Mouse (Mus musculus) gastrocnemius, adult 2 months (tissue): ENCODE measurements around the gene Cyp51. TPM values are rescaled to one million over a fixed set of nuclear protein-coding genes. Genes with fewer than 3 reads are reported as not detected.
A peak's percentile ranks its signal among the peaks of the same experiment; 100 is the strongest.

Experiments
- DNase-seq: peaks from one replicate; pipeline ENCODE4 v3.0.0; 2022
- H3K27ac ChIP-seq: fragments of 200-600 bp; 2 replicates; pipeline ENCODE4 v1.8.1; 2022; ENCODE audit warnings: mild to moderate bottlenecking
- H3K4me3 ChIP-seq: fragments of 200-600 bp; 2 replicates; pipeline ENCODE4 v1.8.1; 2022; ENCODE audit warnings: mild to moderate bottlenecking, moderate library complexity
- CTCF ChIP-seq: fragments of 200-600 bp; IDR thresholded peaks from 2 replicates; pipeline ENCODE4 v1.8.1; 2022; ENCODE audit warnings: antibody characterized with exemption, mild to moderate bottlenecking, moderate library complexity
- intact Hi-C: fragments of 180-260 bp; cut with DNase I; formaldehyde crosslinking; loops from one replicate; pipeline ENCODE4 v1.15.1; 2025
- total RNA-seq, 2 experiments: library from RNA; stranded (reverse); gene quantifications; 2 replicates each; pipeline ENCODE4 v1.2.3; 2021

Cyp51 gene
- total RNA-seq, 2 experiments from 2014 or later, result 1.8 to 3.9 TPM

DNA sequence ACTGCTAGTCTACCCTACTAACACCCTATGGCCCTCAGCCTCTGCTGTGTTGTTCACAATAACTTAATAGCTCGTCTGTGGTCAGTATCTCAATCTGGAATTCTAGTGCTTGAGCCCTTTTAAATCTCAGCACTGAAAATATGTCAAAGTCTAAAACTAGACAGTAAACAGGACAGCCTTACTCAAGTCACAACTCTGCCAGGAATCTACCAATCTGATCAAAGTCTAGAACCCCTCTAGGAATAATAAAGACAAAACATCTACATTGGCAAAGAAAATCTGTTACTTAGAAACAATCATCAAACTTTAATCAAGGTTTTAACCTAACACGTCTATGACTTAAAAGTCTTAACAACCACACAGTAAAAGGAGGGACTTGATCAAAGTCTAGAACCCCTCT is 23.7 kb downstream of the Cyp51 start:
- H3K4me3 ChIP-seq, result no peak overlapping the region
- no peak for TF ChIP-seq CTCF
- H3K27ac ChIP-seq, result peak overlapping the region; percentile 44; the same call in 1 of the 2 replicates
- intact Hi-C loops, result no loop called here
- DNase-seq, result no peak

DNA sequence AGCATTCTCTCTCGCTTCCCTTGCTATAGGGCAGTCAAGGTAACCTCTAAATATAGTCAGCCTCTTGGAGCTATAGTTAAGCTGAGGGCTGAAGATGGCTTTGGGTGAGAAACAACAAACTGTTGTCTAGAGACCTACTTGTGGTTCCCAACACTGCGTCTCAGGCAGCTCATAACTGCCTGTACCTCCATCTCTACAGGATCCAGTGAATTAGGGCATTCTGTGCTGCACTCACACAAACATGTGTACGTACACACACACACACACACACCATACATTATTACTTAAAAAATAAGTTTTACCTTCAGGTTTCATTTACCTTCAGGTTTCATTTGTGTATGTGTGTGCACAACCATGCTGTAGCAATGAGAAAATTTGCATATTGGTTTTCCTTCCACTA is 25.5 kb downstream of the Cyp51 start:
- H3K27ac ChIP-seq, result no peak overlapping the region
- no peak for TF ChIP-seq CTCF
- intact Hi-C loops, result no loop called here
- no peak overlapping the region for H3K4me3 ChIP-seq
- no peak for DNase-seq

DNA sequence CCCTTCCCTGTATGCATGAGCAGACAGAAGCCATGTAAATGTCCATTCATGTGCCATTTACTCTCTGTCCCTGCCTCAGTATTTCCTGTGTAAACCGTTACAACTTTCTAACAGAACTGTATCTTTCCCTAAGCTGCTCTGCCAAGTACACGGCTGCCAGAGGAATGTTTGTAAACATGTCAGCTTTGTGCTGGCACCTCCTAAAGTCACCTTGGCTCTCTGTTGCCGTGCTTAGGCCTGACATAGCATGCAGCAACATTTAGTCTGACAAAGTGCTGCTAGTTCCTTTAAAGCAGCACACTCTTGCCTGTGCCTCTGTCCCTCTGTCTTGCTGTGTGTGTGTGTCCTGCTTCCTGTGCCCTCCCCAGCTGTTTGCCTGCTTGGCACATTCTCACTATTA is 37.3 kb downstream of the Cyp51 start:
- intact Hi-C loops, result loop anchor here (10.0 kb wide), 1 partner anchor 252 kb away; no protein-coding TSS in a partner anchor
- peak overlapping the region; percentile 2; the same call in 1 of the 2 replicates for H3K27ac ChIP-seq

DNA sequence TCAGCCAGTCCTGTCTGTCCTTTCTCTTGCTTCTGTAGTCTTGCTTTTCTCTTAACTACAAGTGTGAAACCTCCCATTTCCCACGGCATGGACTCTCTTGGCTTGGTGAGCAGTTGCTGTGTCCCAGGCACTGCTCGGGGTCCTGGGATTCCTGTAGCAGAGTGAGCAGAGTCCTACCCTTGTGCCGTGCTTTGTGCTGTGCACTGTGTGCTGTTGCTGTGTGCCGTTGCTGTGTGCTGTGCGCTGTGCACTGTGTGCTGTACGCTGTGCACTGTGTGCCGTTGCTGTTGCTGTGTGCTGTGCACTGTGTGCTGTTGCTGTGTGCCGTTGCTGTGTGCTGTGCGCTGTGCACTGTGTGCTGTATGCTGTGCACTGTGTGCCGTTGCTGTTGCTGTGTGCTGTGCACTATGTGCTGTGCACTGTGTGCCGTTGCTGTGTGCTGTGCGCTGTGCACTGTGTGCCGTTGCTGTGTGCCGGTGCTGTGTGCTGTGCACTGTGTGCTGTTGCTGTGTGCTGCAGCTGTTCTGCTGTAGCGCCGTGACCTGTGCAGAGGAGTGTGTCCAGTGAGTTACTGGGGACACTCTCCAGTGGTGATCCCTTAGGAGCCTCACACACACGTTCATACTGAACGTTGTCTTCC is 38.0 kb downstream of the Cyp51 start:
- Histone ChIP-seq H3K4me3 (no peak overlapping the region), H3K27ac (peak overlapping the region; percentile 2; the same call in 1 of the 2 replicates)
- TF ChIP-seq CTCF, result no peak
- intact Hi-C loops, result loop anchor here (10.0 kb wide), 1 partner anchor 252 kb away; no protein-coding TSS in a partner anchor
- no peak for DNase-seq

More for the DNA sequence above, 37.3 kb downstream of the Cyp51 start:
- TF ChIP-seq CTCF, result no peak
- no peak overlapping the region for H3K4me3 ChIP-seq
- no peak for DNase-seq

DNA sequence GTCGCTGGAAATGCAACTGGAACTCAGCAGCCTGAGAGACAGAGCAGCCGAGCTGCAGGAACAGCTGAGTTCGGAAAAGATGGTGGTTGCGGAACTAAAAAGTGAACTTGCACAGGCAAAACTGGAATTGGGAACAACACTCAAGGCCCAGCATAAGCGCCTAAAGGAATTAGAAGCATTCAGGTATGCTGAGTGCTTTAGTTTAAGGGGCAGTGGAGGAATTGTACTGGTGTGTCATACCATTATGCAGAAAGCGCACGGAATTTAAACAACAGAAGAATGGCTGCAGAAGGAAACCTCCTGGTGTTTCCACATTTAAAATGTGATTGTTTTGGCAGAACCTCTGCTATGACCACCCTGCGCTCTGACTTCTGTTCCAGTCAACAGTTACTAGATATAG is 44.2 kb downstream of the Cyp51 start:
- DNase-seq, result no peak
- intact Hi-C loops, result loop anchor here (10.0 kb wide), 1 partner anchor 246 kb away; no protein-coding TSS in a partner anchor
- Histone ChIP-seq H3K27ac (no peak overlapping the region), H3K4me3 (no peak overlapping the region)
- TF ChIP-seq CTCF, result no peak

DNA sequence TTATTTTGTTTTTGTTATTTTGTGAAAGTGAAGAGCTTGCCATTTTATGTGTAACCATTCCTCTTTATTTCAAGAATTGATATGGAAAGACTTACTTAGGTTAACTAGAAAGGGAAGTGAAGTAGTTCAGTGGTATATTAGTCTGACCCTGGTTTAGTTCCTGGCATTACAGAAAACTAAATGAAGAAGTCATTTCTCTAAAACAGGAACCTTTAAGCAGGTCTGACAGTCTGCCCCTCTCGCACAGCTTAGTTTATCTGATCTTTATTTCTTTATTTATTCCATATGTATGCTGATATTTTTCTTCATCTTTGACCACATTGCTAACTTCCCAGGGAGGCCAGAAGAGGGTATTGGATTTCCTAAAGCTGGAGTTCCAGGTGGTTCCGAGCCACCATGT is 63.6 kb downstream of the Cyp51 start:
- H3K4me3 ChIP-seq, result no peak overlapping the region
- no peak for DNase-seq
- no peak overlapping the region for H3K27ac ChIP-seq
- TF ChIP-seq CTCF, result no peak
- intact Hi-C loops, result loop anchor here (10.0 kb wide), 1 partner anchor 146 kb away; the partner anchor contains the start of gene Mterf1a

DNA sequence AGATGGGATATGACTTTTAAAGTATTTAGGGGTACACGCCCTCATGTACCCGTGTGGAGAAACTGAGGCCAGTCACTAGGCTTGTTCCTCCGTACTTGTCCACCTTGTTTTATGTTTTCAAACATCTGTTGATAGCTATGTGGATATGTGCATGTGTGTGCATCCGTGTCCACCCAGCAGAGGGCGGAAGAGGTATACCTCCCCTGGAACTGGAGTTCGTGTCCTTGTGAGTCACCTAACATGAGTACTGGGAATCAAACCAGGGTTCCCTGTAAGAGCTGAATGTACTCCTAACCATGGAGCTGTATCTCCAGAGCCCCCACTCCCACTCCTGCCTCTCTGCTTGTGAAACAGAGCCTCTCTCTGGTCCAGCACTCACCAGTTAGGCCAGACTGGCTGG is 64.2 kb downstream of the Cyp51 start:
- Histone ChIP-seq H3K27ac (no peak overlapping the region), H3K4me3 (no peak overlapping the region)
- no peak for DNase-seq
- intact Hi-C loops, result loop anchor here (10.0 kb wide), 1 partner anchor 146 kb away; the partner anchor contains the start of gene Mterf1a
- TF ChIP-seq CTCF, result peak; percentile 15; the same call in 1 of the 2 replicates

DNA sequence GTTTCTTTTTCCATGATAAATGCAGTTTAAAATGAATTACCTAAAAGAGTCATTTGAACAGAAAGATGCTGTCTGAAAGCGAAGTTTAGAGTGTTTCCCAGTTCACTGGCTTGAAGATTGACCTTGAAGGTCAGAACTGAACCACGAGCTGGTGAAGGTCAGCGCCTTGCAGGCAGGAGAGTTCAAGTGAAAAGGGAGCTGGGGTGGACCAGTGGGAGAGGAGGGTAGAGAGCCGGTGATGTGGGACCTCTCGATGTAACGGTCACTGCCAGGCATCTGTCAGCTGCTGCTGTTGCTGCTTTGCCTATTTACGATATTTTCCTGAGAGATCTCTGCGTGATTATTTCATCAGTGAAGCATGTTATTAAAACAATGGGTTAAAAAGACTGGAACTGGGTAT is 65.2 kb downstream of the Cyp51 start:
- no peak overlapping the region for H3K27ac ChIP-seq
- intact Hi-C loops, result no loop called here
- no peak for TF ChIP-seq CTCF
- DNase-seq, result no peak
- H3K4me3 ChIP-seq, result no peak overlapping the region

DNA sequence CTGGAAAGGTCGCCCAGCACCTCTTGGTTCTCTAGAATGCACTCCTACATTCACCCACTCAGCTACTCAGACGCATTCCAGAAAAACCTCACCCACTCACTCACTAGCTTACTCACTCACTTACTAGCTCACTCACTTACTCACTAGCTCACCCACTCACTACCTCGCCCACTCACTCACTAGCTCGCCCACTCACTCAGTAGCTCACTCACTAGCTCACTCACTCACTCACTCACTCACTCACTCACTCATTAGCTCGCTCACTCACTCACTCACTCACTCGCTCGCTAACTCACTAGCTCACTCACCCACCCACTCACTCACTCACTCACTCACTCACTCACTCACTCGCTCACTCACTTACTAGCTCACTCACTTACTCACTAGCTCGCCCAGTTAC is 67.9 kb downstream of the Cyp51 start:
- intact Hi-C loops, result no loop called here
- H3K27ac ChIP-seq, result no peak overlapping the region
- no peak for TF ChIP-seq CTCF
- no peak overlapping the region for H3K4me3 ChIP-seq
- no peak for DNase-seq

DNA sequence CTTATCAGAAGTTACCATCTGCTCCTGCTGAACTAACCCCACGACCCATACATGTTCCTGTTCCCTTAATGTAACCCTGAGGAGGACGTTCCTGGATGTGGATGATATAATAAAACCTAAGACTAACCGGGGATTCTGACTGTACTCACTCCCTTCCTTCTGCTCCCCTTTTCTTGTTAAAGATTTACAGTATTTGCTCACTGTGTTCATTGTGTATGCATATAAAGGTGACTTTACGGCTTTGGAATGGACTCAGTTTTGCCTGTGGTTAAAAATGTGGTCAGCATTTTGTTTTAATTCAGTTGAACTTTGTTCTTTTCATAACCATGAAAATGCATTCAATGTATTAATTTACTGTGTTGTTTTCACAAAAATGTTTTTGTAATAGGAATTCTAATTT is 72.7 kb downstream of the Cyp51 start:
- intact Hi-C loops, result no loop called here

More for the DNA sequence above, 72.7 kb downstream of the Cyp51 start:
- no peak for DNase-seq
- no peak overlapping the region for H3K27ac ChIP-seq
- no peak overlapping the region for H3K4me3 ChIP-seq
- TF ChIP-seq CTCF, result no peak

Other genes starting within 250 kb of the Cyp51 start
- gene Mterf1a, start 210.8 kb downstream of the Cyp51 start, total RNA-seq, result 1 to 10 TPM; 1.8 to 1.9 TPM
- 10 to 100 TPM; 50.2 to 51.8 TPM for gene Akap9, start 176.7 kb downstream of the Cyp51 start, total RNA-seq
- 1 to 10 TPM; 1.1 to 1.8 TPM for gene Mterf1b, start 87.6 kb upstream of the Cyp51 start, total RNA-seq